Mouse (Mus musculus) midbrain, embryonic 16.5 days (tissue): ENCODE measurements around the gene Dkk2. TPM values are rescaled to one million over a fixed set of nuclear protein-coding genes. Genes with fewer than 3 reads are reported as not detected.

Source experiments
- ATAC-seq: fragments of 200-750 bp; cut with Nextera tagmentation; 2 replicates; pipeline ENCODE4 v1.8.0; 2017; ENCODE audit warnings: moderate TSS enrichment
- H3K27ac ChIP-seq: fragments of 300-500 bp; sonication (generic); 2 replicates; pipeline ENCODE4 v1.5.1; 2014; ENCODE audit warnings: mild to moderate bottlenecking, low read length, mixed read lengths
- H3K27me3 ChIP-seq: fragments of 300-500 bp; sonication (generic); 2 replicates; pipeline ENCODE4 v1.6.1; 2014; ENCODE audit warnings: low read depth, low read length, mixed read lengths; ENCODE audit not compliant: control insufficient read depth, insufficient read depth
- H3K36me3 ChIP-seq: fragments of 300-500 bp; sonication (generic); 2 replicates; pipeline ENCODE4 v1.6.1; 2014; ENCODE audit warnings: mild to moderate bottlenecking, low read length, moderate library complexity, mixed read lengths; ENCODE audit not compliant: control insufficient read depth, insufficient read depth
- H3K4me1 ChIP-seq: fragments of 300-500 bp; sonication (generic); 2 replicates; pipeline ENCODE4 v1.6.1; 2014; ENCODE audit warnings: mild to moderate bottlenecking, low read length, mixed read lengths; ENCODE audit not compliant: control insufficient read depth, insufficient read depth
- H3K4me2 ChIP-seq: fragments of 300-500 bp; sonication (generic); 2 replicates; pipeline ENCODE4 v1.6.1; 2014; ENCODE audit warnings: mild to moderate bottlenecking, low read length, mixed read lengths
- H3K4me3 ChIP-seq: fragments of 300-500 bp; sonication (generic); 2 replicates; pipeline ENCODE4 v1.5.1; 2014; ENCODE audit warnings: low read depth, mild to moderate bottlenecking, low read length, moderate library complexity, mixed read lengths
- H3K9ac ChIP-seq: fragments of 300-500 bp; sonication (generic); 2 replicates; pipeline ENCODE4 v1.6.1; 2014; ENCODE audit warnings: low read depth, low read length, mixed read lengths
- H3K9me3 ChIP-seq: fragments of 300-500 bp; sonication (generic); replicated peaks from 2 replicates; pipeline ENCODE4 v1.6.1; 2014; ENCODE audit warnings: mild to moderate bottlenecking, low read length, mixed read lengths; ENCODE audit not compliant: control insufficient read depth, poor library complexity, severe bottlenecking
- WGBS: fragments of 180-500 bp; shearing (Covaris S2); extraction: QIAGEN DNeasy Blood & Tissue Kit; methylation state at CpG from one replicate; pipeline ENCODE4 v1.1.7; 2014; 5-methylcytosine and 5-hydroxymethylcytosine counted together
- polyA plus RNA-seq: library from polyadenylated mRNA; unstranded; fragments of >200 nt; fragmentation: Nextera tagmentation; extraction: Ambion mirVana; gene quantifications from 2 replicates; pipeline ENCODE4 v1.2.1, GENCODE M21; 2015

The Dkk2 gene
- polyA plus RNA-seq, 1 experiment from 2014 or later, result 1.6 TPM

- Histone ChIP-seq H3K9me3 (no peaks in the 10 kb centered on the region), H3K27me3 (no peaks in the 10 kb centered on the region), H3K36me3 (no peaks in the 10 kb centered on the region), H3K27ac (no peak overlapping the region), H3K4me3 (no peak overlapping the region), H3K4me2 (no peak overlapping the region), H3K9ac (no peak overlapping the region), H3K4me1 (no peaks in the 10 kb centered on the region)
- ATAC-seq, result no peak
- WGBS, result 64% methylated on average over 9 of the region's 9 CpGs
Observed at GRCm38 (mm10) chr3:132103020-132103419, 17.9 kb downstream of the Dkk2 start.

GRCm38 (mm10) chr3:132103454-132103853 is 18.4 kb downstream of the Dkk2 start:
- Histone ChIP-seq H3K9ac (no peak overlapping the region), H3K27ac (no peak overlapping the region), H3K27me3 (no peaks in the 10 kb centered on the region), H3K36me3 (no peaks in the 10 kb centered on the region), H3K4me1 (no peaks in the 10 kb centered on the region), H3K4me3 (no peak overlapping the region), H3K9me3 (no peaks in the 10 kb centered on the region), H3K4me2 (no peak overlapping the region)
- no peak for ATAC-seq
- 48% methylated on average over 7 of the region's 7 CpGs for WGBS

- Histone ChIP-seq H3K4me2 (no peak overlapping the region), H3K27ac (no peak overlapping the region), H3K36me3 (no peaks in the 10 kb centered on the region), H3K9ac (no peak overlapping the region), H3K27me3 (no peaks in the 10 kb centered on the region), H3K4me1 (no peaks in the 10 kb centered on the region), H3K9me3 (no peaks in the 10 kb centered on the region), H3K4me3 (no peak overlapping the region)
- WGBS, result 89% methylated on average over 7 of the region's 7 CpGs
- ATAC-seq, result no peak
Observed at GRCm38 (mm10) chr3:132115772-132116511, 30.9 kb downstream of the Dkk2 start.

DNA sequence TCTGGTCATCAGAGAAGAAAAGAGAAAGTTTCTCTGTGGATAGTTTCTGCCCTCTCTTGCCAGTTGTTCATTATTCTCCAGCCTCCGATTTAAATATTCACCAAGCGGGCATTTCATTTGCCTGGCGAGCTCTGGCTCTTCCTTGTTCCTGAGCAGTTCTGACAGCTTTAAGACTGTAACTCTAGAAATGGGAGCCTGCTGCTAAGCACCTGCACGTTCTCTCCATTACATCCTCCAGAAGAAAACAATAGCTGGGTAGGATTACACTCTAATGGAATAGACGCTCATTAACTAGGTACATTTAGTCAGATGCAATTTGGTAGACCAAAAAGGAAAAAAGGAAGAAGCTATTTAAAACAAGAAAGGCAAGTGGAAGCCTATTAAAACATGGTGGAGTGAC is 36.3 kb downstream of the Dkk2 start:
- WGBS, result 67% methylated on average over 5 of the region's 5 CpGs
- Histone ChIP-seq H3K9me3 (no peaks in the 10 kb centered on the region), H3K36me3 (no peaks in the 10 kb centered on the region), H3K4me1 (no peaks in the 10 kb centered on the region), H3K27me3 (no peaks in the 10 kb centered on the region), H3K9ac (no peak overlapping the region), H3K4me3 (no peak overlapping the region), H3K27ac (no peak overlapping the region), H3K4me2 (no peak overlapping the region)
- no peak for ATAC-seq

- Histone ChIP-seq H3K36me3 (no peaks in the 10 kb centered on the region), H3K27ac (no peak overlapping the region), H3K4me2 (no peak overlapping the region), H3K9ac (no peak overlapping the region), H3K27me3 (no peaks in the 10 kb centered on the region), H3K4me3 (no peak overlapping the region), H3K4me1 (no peaks in the 10 kb centered on the region), H3K9me3 (no peaks in the 10 kb centered on the region)
- no peak for ATAC-seq
- 63% methylated on average over 4 of the region's 4 CpGs for WGBS
Observed at GRCm38 (mm10) chr3:132122581-132122980, 37.5 kb downstream of the Dkk2 start.

GRCm38 (mm10) chr3:132125227-132125740 is 40.2 kb downstream of the Dkk2 start:
- H3K36me3 ChIP-seq, result no peaks in the 10 kb centered on the region
- ATAC-seq, result no peak
- WGBS, result 78% methylated on average over 8 of the region's 8 CpGs
- no peaks in the 10 kb centered on the region for H3K9me3 ChIP-seq
- no peak overlapping the region for H3K27ac ChIP-seq
- no peaks in the 10 kb centered on the region for H3K4me1 ChIP-seq
- H3K4me3 ChIP-seq, result no peak overlapping the region
- H3K9ac ChIP-seq, result no peak overlapping the region
- H3K4me2 ChIP-seq, result no peak overlapping the region
- no peaks in the 10 kb centered on the region for H3K27me3 ChIP-seq

- WGBS, result 96% methylated on average over 1 of the region's 1 CpGs
- Histone ChIP-seq H3K4me3 (no peak overlapping the region), H3K36me3 (no peaks in the 10 kb centered on the region), H3K27ac (no peak overlapping the region), H3K9ac (no peak overlapping the region), H3K4me2 (no peak overlapping the region), H3K27me3 (no peaks in the 10 kb centered on the region), H3K9me3 (no peaks in the 10 kb centered on the region), H3K4me1 (no peaks in the 10 kb centered on the region)
- ATAC-seq, result no peak
Observed at GRCm38 (mm10) chr3:132129730-132130274, 44.7 kb downstream of the Dkk2 start.

GRCm38 (mm10) chr3:132130781-132131180 is 45.7 kb downstream of the Dkk2 start:
- no peak for ATAC-seq
- Histone ChIP-seq H3K9ac (no peak overlapping the region), H3K27me3 (no peaks in the 10 kb centered on the region), H3K36me3 (no peaks in the 10 kb centered on the region), H3K27ac (no peak overlapping the region), H3K4me2 (no peak overlapping the region), H3K4me3 (no peak overlapping the region), H3K9me3 (no peaks in the 10 kb centered on the region), H3K4me1 (no peaks in the 10 kb centered on the region)
- 84% methylated on average over 3 of the region's 3 CpGs for WGBS

- 83% methylated on average over 4 of the region's 4 CpGs for WGBS
- ATAC-seq, result no peak
Observed at GRCm38 (mm10) chr3:132131939-132132338, 46.8 kb downstream of the Dkk2 start.

More at GRCm38 (mm10) chr3:132131939-132132338, 46.8 kb downstream of the Dkk2 start:
- Histone ChIP-seq H3K4me1 (no peaks in the 10 kb centered on the region), H3K27ac (no peak overlapping the region), H3K9me3 (no peaks in the 10 kb centered on the region), H3K36me3 (no peaks in the 10 kb centered on the region), H3K4me3 (no peak overlapping the region), H3K4me2 (no peak overlapping the region), H3K27me3 (no peaks in the 10 kb centered on the region), H3K9ac (no peak overlapping the region)
